Mouse (Mus musculus): ENCODE measurements around the gene Camk1d. TPM values are rescaled to one million over a fixed set of nuclear protein-coding genes. Genes with fewer than 3 reads are reported as not detected.
"Not testable (repeated sequence)": the region's sequence is repeated elsewhere in the genome, so short reads cannot be mapped to it uniquely, and the experiment has no call there.

Camk1d gene
- polyA plus RNA-seq, 2 experiments = 0.63 to 0.83 TPM

DNA sequence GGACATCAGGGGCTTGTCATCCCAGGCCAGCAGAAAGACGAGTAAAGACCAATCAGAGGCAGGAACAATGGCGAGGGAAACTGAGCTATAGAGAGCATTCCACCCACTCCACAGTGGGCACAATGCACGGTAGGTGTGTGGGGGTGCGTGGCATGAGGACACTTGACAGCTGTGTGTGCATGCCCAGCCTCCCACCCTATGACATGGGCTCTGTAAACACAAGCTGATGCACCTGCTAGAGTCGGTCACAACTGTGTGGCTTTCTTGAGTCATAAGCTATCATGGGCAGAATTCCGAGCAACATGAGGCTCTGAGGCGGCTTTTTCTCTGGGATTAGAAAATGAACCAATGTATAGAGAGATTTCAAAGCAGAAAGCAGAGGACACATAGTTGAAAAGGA is 333.3 kb downstream of the Camk1d start:
- H3K27me3 ChIP-seq (ENCODE audit: control insufficient read depth, insufficient read depth, low read length) = no peaks in the 10 kb centered on the region
- no peak overlapping the region for H3K4me3 ChIP-seq (ENCODE audit: insufficient read depth in 1 of 2, low read depth in 2 of 2, low read length in 2 of 2)
- no peak overlapping the region for H3K27ac ChIP-seq
- no peak for ATAC-seq (ENCODE audit: insufficient read depth)
- DNase-seq (ENCODE audit: low read depth in 3 of 3, low spot score in 3 of 3) = no peak
- no peak overlapping the region for H3K9ac ChIP-seq (replicated peaks)
- no peaks in the 10 kb centered on the region for H3K4me1 ChIP-seq (replicated peaks; ENCODE audit: control insufficient read depth in 2 of 2, insufficient read depth in 2 of 2, low read length in 1 of 2)
- H3K36me3 ChIP-seq (replicated peaks; ENCODE audit: control insufficient read depth, insufficient read depth, low read depth) = no peaks in the 10 kb centered on the region
- no peak for TF ChIP-seq CTCF (IDR thresholded peaks at IDR 0.05; ENCODE audit: low read depth)
- no peak for TF ChIP-seq EP300 (IDR thresholded peaks at IDR 0.05; ENCODE audit: low read depth)
- 59% methylated on average over 7 of the region's 7 CpGs for WGBS (ENCODE audit: insufficient replicate concordance)
- H3K4me2 ChIP-seq (ENCODE audit: low read depth) = no peak overlapping the region
- H3K9me3 ChIP-seq (ENCODE audit: control insufficient read depth, low read length) = no peaks in the 10 kb centered on the region

GRCm38 (mm10) chr2:5378922-5379321 is 335.4 kb downstream of the Camk1d start:
- not testable (repeated sequence) for ATAC-seq (ENCODE audit: insufficient read depth); H3K27ac ChIP-seq; H3K4me3 ChIP-seq (ENCODE audit: insufficient read depth in 1 of 2, low read depth in 2 of 2, low read length in 2 of 2); DNase-seq (ENCODE audit: low read depth in 3 of 3, low spot score in 3 of 3); H3K9me3 ChIP-seq (ENCODE audit: control insufficient read depth, low read length); H3K9ac ChIP-seq (replicated peaks); H3K4me2 ChIP-seq (ENCODE audit: low read depth); H3K4me1 ChIP-seq (replicated peaks; ENCODE audit: control insufficient read depth in 2 of 2, insufficient read depth in 2 of 2, low read length in 1 of 2); H3K36me3 ChIP-seq (replicated peaks; ENCODE audit: control insufficient read depth, insufficient read depth, low read depth); H3K27me3 ChIP-seq (ENCODE audit: control insufficient read depth, insufficient read depth, low read length)
- 48% methylated on average over 18 of the region's 18 CpGs for WGBS (ENCODE audit: insufficient replicate concordance)

DNA sequence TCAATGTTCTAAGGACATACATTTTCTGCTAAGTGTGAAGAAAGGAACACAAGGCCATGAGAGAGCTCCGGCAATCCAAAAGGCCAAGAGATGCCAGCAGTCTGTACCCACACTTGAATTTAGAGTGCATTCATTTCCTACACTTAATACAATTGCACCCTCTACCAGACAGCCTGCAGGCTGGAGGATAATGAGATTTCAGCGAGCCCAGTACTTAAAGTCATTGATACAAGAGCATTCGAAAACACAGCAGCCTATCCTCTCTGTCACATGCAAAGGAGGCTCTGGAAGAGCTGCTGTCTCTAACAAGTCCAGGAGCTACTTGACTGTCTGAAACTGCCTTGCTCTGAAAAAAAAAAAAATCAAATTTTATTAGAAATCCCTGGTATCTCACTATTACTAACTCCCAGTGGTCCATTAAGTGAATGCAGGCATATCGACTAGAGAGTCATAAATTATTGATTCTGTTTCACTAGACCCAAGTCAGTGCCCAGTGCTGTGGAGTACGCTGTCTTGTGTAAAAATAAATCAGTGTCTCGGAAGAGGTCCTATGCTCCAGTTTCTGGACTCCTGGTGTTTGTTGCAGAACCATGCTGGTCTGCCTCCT is 336.1 kb downstream of the Camk1d start:
- TF ChIP-seq CTCF (IDR thresholded peaks at IDR 0.05; ENCODE audit: low read depth) (no peak), EP300 (IDR thresholded peaks at IDR 0.05; ENCODE audit: low read depth) (no peak)
- H3K4me3 ChIP-seq (ENCODE audit: insufficient read depth in 1 of 2, low read depth in 2 of 2, low read length in 2 of 2) = no peak overlapping the region

DNA sequence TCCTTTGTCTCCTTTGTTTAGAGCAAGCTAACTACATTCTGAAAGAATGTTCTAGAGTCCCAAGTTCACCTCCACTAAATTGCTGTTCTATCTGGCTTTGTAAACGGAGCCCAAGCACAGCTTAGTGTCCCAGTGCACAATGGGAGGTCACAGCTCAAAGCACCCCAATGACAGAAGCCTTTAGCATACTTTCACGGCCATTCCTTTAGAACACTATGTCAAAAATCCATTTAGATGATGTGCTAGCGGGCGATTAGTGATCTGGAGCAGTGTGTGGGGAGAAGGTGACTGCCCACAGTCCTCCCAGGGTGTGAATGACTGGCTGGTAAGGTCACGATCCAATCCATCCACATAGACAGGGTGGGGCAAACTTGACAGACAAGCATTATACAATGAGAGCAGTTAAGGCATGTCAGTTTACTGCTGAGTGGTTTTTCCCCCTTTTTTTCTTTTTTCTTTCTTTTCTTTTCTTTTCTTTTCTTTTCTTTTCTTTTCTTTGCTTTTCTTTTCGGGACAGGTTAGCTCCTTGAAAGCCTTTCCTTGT is 341.4 kb downstream of the Camk1d start:
- ATAC-seq (ENCODE audit: insufficient read depth) (no peak), DNase-seq (ENCODE audit: low read depth in 3 of 3, low spot score in 3 of 3) (no peak)
- H3K9ac ChIP-seq (replicated peaks) = no peak overlapping the region
- 59% methylated on average over 6 of the region's 6 CpGs for WGBS (ENCODE audit: insufficient replicate concordance)
- H3K27me3 ChIP-seq (ENCODE audit: control insufficient read depth, insufficient read depth, low read length) = no peaks in the 10 kb centered on the region
- no peaks in the 10 kb centered on the region for H3K36me3 ChIP-seq (replicated peaks; ENCODE audit: control insufficient read depth, insufficient read depth, low read depth)
- H3K4me3 ChIP-seq (ENCODE audit: insufficient read depth in 1 of 2, low read depth in 2 of 2, low read length in 2 of 2) = no peak overlapping the region
- no peak overlapping the region for H3K4me2 ChIP-seq (ENCODE audit: low read depth)
- TF ChIP-seq CTCF (IDR thresholded peaks at IDR 0.05; ENCODE audit: low read depth) = no peak
- no peak for TF ChIP-seq EP300 (IDR thresholded peaks at IDR 0.05; ENCODE audit: low read depth)
- no peaks in the 10 kb centered on the region for H3K9me3 ChIP-seq (ENCODE audit: control insufficient read depth, low read length)
- H3K27ac ChIP-seq = no peak overlapping the region
- H3K4me1 ChIP-seq (replicated peaks; ENCODE audit: control insufficient read depth in 2 of 2, insufficient read depth in 2 of 2, low read length in 1 of 2) = no peaks in the 10 kb centered on the region

More for the DNA sequence above, 336.1 kb downstream of the Camk1d start:
- Histone ChIP-seq H3K9ac (replicated peaks) (no peak overlapping the region), H3K9me3 (ENCODE audit: control insufficient read depth, low read length) (no peaks in the 10 kb centered on the region), H3K4me2 (ENCODE audit: low read depth) (no peak overlapping the region), H3K27me3 (ENCODE audit: control insufficient read depth, insufficient read depth, low read length) (no peaks in the 10 kb centered on the region), H3K27ac (no peak overlapping the region), H3K36me3 (replicated peaks; ENCODE audit: control insufficient read depth, insufficient read depth, low read depth) (no peaks in the 10 kb centered on the region), H3K4me1 (replicated peaks; ENCODE audit: control insufficient read depth in 2 of 2, insufficient read depth in 2 of 2, low read length in 1 of 2) (no peaks in the 10 kb centered on the region)
- ATAC-seq (ENCODE audit: insufficient read depth) (no peak), DNase-seq (ENCODE audit: low read depth in 3 of 3, low spot score in 3 of 3) (no peak)
- 55% methylated on average over 6 of the region's 6 CpGs for WGBS (ENCODE audit: insufficient replicate concordance)

GRCm38 (mm10) chr2:5371316-5371715 is 343.0 kb downstream of the Camk1d start:
- no peaks in the 10 kb centered on the region for H3K36me3 ChIP-seq (replicated peaks; ENCODE audit: control insufficient read depth, insufficient read depth, low read depth)
- H3K9ac ChIP-seq (replicated peaks) = no peak overlapping the region
- ATAC-seq (ENCODE audit: insufficient read depth) = no peak
- DNase-seq (ENCODE audit: low read depth in 3 of 3, low spot score in 3 of 3) = no peak
- H3K4me1 ChIP-seq (replicated peaks; ENCODE audit: control insufficient read depth in 2 of 2, insufficient read depth in 2 of 2, low read length in 1 of 2) = no peaks in the 10 kb centered on the region
- H3K27ac ChIP-seq = no peak overlapping the region
- no peak overlapping the region for H3K4me3 ChIP-seq (ENCODE audit: insufficient read depth in 1 of 2, low read depth in 2 of 2, low read length in 2 of 2)
- H3K4me2 ChIP-seq (ENCODE audit: low read depth) = no peak overlapping the region
- H3K27me3 ChIP-seq (ENCODE audit: control insufficient read depth, insufficient read depth, low read length) = no peaks in the 10 kb centered on the region
- TF ChIP-seq CTCF (IDR thresholded peaks at IDR 0.05; ENCODE audit: low read depth) (no peak), EP300 (IDR thresholded peaks at IDR 0.05; ENCODE audit: low read depth) (no peak)
- H3K9me3 ChIP-seq (ENCODE audit: control insufficient read depth, low read length) = no peaks in the 10 kb centered on the region
- 48% methylated on average over 3 of the region's 3 CpGs for WGBS (ENCODE audit: insufficient replicate concordance)

All from liver, embryonic 14.5 days (tissue).